Mouse (Mus musculus) embryo, embryonic 11 days (tissue): ENCODE data around the gene Krt8.

Experiments used
- DNase-seq: peaks from one replicate; pipeline ENCODE4 v3.0.0-alpha.2; 2015

Gene Krt8

DNA sequence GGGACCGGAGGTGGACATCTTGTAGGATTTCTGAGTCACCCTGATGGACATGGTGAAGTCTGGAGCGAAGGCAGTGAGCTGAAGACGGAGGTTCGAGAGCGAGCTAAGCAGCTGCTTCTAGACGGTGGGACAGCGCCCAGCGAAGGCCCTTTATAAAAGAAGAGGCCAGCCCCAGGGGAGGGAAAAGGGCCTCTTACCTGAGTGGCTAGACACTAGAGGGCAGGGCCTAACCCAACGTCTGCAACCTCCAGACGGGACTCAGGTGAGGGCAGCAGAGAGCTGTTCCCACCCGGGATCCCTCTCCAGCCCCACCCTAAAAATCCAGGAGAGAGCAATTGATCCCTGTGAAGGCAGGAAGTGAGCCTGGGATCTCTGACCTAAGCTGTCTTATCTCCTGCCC, at the start of gene Krt8:
TSS of gene Krt8 (minus strand) at position 294 of the 400 bp plus-strand sequence.
- no peak for DNase-seq

- peak; percentile 87 for DNase-seq
Measured at GRCm38 (mm10) chr15:102051920-102052683, 47.8 kb upstream of the Krt8 start.

DNA sequence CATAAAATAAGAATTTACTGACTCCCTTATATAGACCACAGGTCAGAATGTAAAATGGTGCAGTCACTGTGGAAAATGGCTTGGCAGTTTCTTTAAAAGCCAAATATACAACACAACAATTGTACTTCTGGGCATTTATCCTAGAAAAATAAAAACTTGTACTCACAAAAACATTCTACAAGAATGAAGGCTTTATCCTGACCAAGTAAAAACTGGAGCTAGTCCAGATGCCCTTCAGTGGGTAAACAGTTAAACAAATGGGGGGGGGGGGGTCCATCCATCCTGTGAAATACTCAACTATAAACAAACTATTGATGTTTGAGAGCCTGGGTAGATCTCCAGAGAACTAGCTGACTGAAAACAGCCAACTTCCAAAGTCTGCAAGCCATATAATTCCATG, 45.6 kb upstream of the Krt8 start:
- DNase-seq, result no peak

DNA sequence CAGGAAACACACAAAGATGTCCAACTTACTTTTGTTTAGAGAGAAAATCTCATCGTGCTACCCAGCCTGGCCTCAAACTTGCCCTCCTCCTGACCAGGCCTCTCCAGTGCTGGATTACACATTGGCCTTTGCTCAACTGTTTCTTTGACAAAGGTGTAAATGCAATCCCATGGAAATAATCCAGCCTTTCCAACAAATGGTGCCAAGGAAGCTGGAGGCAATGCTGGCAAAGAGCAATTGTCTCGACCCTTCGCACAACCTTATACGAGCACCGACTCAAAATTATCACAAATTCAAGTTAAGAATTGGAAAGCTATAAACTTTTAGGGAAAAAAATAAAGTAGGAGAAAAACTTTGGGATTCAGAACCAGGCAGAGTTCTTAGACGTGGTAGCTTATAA, 43.7 kb upstream of the Krt8 start:
- DNase-seq, result no peak

DNA sequence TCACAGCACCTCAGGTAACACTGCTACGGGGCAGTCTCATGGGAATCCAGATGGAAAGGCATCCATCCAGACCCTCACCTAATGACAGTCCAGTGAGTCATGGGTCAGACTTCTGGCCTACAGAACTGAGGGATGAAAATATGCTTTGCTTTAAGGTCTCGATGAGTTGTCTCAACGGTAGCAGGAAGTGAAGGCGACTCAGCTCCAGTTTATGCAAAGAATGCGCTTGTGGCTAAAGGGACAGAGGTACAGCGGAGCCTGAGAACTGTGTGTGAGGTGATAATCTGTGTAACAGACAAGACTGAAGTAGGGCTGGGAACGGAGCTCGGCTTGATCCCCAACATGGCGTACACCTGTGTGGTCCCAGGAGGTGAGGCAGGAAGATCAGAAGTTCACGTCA, 41.4 kb upstream of the Krt8 start:
- DNase-seq, result no peak

GRCm38 (mm10) chr15:102044745-102045144, 40.5 kb upstream of the Krt8 start:
- DNase-seq, result no peak

DNA sequence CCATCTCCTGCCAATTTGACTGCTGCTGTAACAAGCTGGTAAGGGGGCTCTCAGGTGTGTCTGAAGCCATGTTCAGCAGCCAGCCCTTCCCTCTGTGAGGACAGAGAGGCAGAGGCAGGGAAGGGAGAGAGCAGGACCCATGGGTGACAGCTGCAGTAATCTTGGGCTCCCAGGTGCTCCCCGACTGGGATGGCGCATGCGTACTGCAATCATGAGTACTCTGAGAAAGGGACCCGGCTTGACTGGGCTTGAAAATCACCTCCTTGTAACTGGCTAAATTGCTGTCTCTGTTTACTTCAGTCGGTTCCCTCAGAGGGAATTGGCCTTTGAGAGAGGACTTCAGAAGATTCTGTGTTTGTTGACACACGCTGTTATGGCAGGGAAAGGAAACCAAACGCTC, 37.7 kb upstream of the Krt8 start:
- DNase-seq, result no peak

DNA sequence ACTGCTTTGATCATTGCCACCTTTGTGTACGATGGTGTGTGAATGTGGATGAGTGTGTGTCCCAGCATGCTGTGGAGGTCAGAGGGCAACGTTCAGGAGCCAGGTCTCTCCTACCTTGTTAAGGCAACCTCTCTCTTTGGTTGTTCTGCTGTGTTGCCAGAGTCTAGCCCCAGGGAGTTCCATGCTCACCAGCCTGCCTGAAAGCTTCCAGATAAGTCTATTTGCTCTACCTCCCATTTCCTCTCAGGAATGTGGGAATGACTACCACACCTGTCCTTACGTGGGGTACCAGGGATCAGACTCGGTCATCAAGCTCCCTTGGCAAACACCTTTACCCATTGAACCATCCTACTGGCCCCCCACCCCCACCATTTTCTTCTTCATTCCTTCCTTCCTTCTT, 36.0 kb upstream of the Krt8 start:
- DNase-seq, result no peak

DNA sequence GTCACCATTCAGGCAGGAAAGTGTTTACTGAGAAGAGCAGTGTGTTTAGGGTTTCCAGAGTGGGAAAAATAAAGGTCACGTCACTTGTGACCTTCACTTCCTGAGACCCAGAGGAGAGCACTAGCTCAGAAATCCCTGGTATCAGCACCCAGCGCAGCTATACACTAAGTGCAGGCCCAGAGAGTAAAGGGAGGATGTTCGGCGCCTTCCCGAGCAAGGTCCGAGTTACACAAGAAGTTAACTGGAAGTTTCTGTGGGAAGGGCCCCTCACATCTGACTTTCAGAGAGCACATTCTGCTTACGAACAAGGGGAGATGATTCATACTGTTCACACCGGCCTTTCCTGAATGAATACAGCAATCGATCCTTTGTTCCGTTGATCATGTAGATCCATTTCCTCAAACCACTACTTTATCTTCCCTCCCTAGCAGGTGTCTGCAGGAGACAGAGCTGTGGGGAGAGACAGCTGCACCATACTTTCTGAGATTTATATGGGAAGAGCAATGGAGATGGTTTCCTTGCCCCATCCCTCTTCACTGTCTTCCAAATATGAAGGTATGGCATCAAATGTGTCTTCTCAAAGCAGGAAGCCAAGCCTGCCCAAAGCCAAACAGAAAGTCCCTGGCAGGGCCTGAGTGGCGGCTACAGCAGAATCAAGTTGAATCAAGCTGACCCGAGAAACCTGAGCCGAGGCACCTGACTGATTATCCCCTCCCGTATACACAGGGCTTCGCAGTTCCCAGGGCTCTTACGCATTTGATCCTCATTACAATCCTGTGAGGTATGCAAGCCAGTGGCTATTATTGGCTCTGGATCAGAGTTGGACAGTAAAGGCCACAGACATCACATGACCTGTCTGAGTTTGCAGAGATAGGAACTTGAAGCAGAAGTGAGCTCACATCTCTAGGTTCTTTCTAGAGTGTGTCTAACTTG, 30.1 kb upstream of the Krt8 start:
- DNase-seq, result no peak

GRCm38 (mm10) chr15:102028040-102028439, 23.8 kb upstream of the Krt8 start, which contains the start of gene Krt18:
TSS of gene Krt18 (plus strand) at chr15:102028180.
- peak; percentile 57 for DNase-seq

DNA sequence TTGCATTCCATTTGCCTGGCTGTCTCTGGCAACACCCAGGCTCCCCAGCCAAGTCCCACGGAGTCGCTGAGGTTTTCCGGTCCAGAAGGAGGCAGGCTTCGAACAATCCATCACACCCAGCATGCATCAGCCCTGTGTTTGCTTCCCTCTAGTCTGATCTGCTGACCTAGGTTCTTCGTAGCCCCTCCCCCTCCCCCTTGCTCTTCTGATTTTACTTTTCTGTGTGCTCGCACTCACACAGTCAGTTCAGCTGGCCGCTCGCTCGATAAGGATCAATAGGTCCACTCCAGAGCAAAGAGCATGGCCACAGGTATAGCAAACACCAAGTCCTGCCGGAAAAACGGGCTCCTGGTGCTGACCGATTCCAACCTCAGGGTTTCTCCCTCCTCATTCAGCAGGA, 22.1 kb upstream of the Krt8 start:
- peak; percentile 54 for DNase-seq

DNA sequence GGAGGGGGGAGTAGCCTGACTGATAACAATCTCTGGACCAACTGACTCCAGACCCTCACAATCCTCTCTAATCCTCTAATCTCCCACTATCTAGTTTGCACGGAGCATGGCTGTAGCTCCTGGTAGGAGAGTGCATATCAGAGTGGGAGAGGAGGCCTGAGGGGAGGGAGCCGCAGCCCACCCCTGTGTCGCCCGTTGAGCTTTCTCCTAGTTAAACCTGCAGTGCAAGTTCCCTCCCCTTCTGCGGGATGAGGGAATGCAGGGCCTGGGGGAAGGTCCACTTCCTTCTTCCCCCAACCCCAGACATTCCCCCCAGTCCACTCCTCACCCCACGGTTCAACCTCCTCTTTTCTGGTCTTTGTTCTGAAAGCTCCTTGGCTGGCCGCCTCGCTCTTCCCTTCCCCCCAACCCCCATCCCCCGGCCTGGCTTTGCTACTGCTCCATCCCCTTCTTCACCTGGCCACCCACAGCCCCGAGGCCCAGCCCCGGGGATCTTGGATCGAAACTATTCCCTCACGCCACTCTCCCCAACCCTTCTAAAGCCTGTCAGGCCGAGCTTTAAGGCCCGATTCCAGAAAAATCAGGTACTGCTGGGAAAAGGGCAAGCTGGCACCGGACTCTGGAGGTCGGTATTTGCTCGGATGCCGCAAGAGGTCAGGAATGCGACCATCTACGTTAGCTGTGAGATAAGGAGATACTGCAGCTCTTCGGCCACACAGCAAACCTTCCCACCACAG, 21.0 kb upstream of the Krt8 start:
- peak; percentile 52 for DNase-seq

GRCm38 (mm10) chr15:102023888-102024287, 19.6 kb upstream of the Krt8 start:
- DNase-seq, result no peak

- DNase-seq, result no peak
Measured at GRCm38 (mm10) chr15:102022481-102022880, 18.2 kb upstream of the Krt8 start.

DNA sequence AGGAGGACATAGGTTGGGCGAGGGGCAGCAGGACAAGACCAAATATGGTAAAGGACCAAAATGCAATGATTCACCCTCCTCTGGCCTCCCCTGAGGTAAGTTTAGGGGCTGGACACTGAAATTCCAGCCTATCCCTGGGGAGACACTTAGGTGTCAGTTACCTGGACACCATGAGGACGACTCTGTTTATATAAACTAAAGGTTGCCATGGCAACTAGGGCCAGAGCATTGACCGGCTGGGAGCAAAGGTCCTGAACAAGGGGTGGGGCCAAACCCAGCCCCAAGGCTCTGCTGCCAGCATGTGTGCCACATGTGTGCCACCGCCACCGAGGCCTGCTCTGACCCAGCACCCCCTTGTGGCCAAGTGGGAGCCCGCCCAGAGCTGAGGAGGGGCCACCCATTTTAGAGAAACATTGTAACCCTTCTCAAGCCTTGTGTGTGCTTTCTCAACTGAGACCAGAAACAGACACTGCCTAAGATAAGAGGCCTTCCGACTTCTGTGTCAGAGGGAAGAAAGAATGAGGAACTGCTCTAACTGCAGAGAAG, 13.7 kb upstream of the Krt8 start:
- peak; percentile 64 for DNase-seq

DNA sequence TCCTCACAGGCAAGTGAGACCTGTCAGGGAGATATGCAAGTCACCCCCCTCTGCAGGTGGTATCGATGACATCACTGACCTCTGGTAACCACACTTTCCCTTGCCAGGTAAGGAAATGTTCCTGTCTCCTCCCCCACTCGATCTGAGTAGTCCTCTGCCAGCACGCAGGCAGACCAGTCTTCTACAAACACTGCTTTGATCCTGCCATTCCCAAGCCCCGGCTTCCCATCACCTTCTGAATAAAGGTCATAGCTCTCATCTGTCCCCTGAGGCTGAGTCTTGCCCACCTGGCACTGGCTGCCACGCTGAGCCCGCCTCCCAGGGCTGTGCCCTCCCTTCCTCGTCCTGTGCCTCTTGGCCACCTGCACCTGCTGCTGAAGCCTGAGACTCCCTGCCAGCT, 12.5 kb upstream of the Krt8 start:
- no peak for DNase-seq

DNA sequence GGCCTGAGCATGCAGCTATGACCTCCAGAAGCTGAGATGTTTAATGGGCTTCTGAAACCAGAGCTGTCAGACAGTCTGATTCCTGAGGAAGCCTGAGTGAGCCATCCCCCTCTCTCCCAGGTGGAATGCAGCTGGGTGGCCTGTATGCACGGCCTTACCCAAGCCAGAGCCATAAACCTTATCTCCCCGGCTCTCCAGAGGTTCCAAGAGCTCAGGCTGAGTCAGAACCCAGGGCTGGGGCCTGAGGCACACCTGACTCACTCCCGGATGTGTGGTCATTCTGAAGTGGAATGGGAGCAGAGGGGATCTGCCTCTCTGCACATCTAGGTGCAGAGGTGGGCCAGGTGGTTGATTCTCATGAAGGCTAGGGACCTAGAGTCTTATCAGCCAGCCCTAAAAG, 11.8 kb upstream of the Krt8 start:
- no peak for DNase-seq

GRCm38 (mm10) chr15:102014848-102015247, 10.6 kb upstream of the Krt8 start:
- no peak for DNase-seq

- DNase-seq, result peak; percentile 72
Measured at GRCm38 (mm10) chr15:102013651-102014050, 9.4 kb upstream of the Krt8 start.

- DNase-seq, result no peak
Measured at GRCm38 (mm10) chr15:102012260-102012765, 8.0 kb upstream of the Krt8 start.

DNA sequence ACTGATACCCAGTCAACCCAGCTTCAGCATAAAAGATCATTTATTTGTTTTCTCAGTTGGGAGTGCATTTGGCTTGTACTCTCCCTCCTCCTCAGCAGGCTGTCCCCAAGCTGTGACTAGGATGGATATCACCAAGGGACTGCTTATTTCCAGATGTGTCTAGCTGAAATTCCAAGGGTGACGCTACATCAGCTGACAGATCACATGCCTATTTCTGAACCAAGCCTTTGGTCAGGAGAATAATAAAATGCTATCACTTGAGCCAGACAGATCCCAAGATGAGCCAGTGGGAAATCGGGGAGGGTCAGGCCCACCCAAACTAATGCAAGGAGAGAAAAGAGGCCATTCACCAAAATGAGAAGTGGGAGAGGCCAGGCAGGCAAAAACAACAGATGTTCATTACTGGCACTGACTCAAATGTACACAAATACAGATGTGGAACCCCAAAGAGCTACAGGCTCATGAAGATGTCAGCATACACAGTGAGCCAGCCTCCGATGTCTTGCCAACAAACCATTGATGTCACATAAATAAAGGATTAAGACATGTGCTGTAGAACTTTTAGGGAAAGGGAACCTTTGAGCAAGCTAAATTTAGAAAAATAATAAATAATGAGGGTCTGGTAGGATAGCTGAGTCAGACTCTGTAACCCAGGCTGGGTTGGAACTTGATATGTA, 6.4 kb upstream of the Krt8 start:
- no peak for DNase-seq
